Mouse (Mus musculus) splenic B cell, adult 2 months (primary cell): Measurements from ENCODE around the gene Zbtb46.
A peak's percentile ranks its signal among the peaks of the same experiment; 100 is the strongest.

Source experiments
- DNase-seq: peaks from one replicate; pipeline ENCODE4 v3.0.0-alpha.2; 2011; ENCODE audit warnings: low read depth, low spot score
- H3K27me3 ChIP-seq: 2 replicates; pipeline ENCODE4 v1.6.1; 2012; ENCODE audit warnings: mild to moderate bottlenecking, low read length, moderate library complexity, mixed read lengths; ENCODE audit not compliant: control insufficient read depth, poor library complexity, insufficient read depth, severe bottlenecking
- H3K36me3 ChIP-seq: 2 replicates; pipeline ENCODE4 v1.6.1; 2012; ENCODE audit warnings: mild to moderate bottlenecking, low read length, moderate library complexity, mixed read lengths; ENCODE audit not compliant: control insufficient read depth, poor library complexity, insufficient read depth, severe bottlenecking

The Zbtb46 gene

DNA sequence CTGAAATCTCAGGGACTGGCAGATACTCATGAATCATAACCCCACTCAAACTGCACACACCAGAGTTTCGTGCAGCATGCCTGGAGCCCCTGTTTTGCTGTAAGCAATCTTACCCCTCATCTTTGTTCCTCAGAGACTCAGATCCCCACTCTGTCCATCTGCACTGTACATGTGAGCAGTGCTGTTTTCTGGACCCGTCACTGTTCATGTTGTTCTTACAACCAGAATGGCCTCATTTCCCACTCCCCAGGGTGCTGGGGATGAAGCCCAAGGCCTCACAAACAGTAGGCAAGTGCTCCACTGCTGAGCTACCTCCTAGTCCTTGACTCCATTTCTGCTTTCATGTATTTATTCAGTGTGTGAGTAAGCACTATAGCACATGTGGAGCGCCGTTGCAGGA lies 7.0 kb downstream of the Zbtb46 start:
- Histone ChIP-seq H3K36me3 (no peaks in the 10 kb centered on the region), H3K27me3 (no peaks in the 10 kb centered on the region; the same call in 1 of the 2 replicates)
- DNase-seq = no peak

DNA sequence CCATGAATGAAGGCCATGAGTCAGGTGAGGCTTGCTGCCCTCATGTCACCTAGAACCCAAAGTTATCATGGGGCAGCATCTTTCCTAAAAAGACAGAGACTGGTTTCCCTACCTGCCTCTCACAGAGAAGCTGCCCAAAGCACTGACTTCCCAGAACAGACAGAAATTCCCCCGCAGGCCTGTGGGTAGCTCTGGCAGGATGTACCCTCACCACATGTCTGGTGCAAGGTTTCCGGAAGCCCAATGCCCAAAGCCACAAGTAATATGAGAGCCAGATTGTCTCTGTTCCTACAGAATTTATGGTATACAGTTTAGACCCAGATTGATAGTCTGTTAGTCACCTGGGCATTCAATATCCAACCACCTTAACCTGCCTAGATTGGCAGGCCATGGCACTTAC lies 16.2 kb downstream of the Zbtb46 start:
- DNase-seq = no peak

DNA sequence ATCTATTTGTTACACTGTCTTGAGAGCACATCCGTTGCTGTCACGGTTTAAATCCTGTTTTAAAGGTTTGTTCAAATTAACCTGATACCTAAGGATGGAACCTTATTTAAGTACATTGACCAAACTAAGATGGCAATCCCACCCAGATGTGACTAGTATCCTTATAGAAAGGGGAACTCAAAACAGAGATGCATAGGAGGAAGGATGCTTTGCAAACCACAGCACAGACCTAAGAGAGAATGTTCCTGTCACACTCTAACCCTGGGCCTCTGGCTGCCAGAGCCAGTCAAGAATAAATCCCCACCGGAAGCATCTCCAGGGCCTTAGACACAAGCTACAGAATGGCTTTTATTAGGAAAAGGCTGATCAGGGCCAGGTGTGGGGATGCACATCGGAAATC lies 21.1 kb downstream of the Zbtb46 start:
- Histone ChIP-seq H3K27me3 (no peaks in the 10 kb centered on the region), H3K36me3 (no peaks in the 10 kb centered on the region)
- no peak for DNase-seq

More for the DNA sequence above, 16.2 kb downstream of the Zbtb46 start:
- Histone ChIP-seq H3K27me3 (no peaks in the 10 kb centered on the region), H3K36me3 (no peaks in the 10 kb centered on the region)

DNA sequence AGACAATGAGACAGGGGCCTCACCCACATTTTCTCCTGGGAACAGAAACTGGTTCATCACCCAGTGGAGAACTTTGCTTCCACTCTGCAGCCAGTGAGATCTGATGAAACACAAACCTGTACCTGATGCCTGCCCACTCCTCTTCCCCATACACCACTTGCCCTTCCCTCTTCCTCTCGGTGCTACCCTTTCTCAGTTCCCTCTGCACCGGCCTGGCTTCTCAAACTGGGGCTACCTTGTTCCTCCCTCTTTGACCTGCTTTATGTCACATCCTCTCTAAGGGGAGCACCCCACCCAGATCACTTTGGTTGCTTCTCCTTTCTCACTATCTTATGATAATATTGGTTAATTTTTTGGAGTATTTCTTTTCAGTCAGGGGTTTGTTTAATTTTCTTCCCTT lies 23.0 kb downstream of the Zbtb46 start:
- Histone ChIP-seq H3K27me3 (no peaks in the 10 kb centered on the region), H3K36me3 (no peaks in the 10 kb centered on the region)
- peak; percentile 56 for DNase-seq

DNA sequence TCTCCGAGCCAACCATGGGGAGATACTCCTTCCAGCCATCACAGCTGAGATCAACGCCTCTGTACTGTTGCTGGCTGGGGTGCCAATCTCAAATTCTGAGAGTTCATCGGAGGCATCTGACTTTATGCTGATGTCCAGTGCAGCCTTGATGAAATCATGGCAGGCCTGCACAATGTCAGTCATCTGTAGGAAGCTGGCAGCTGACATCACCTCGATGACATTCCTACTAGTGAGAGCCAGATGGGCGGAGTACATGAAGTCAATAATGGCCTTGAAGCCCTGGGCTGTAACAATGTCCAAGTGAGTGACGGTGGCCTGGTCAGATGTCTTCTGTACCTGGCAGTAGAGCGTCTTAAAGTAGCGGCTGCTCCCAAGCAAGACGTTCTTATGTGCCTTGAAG lies 35.4 kb downstream of the Zbtb46 start:
- Histone ChIP-seq H3K27me3 (no peaks in the 10 kb centered on the region), H3K36me3 (no peaks in the 10 kb centered on the region)
- no peak for DNase-seq

DNA sequence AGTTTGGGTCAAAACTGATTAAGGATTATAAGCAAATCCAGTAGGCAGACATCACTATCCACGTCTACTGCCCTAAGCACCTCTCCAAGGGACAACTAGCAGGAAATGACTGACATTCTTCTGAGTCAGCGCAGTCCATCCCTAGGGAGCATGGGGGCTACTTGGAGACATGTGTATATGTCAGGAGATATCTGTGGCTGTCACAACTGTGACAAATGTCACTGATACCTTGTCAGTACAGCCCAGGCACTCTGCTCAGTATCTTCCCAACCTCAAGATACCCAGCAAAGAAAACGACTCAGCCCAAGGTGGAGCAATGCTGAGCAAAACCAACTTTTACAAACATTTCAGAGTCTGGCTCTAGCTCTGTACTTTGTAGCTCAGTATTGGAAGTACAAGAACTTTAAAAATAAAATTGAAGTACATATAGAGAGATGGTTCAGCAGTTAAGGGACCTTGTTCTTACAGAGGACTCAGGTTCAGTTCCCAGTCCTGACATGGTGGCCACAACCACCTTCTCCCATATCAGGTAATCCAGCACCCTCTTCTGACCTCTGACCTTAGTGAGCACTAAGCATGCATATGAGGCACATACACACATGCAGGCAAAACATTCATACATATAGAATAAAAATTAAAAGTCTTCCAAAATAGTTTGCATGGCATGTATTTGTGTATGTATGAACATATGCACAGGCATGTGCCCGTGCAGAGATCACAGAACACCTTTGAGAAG lies 38.2 kb downstream of the Zbtb46 start:
- DNase-seq = no peak
- Histone ChIP-seq H3K36me3 (no peaks in the 10 kb centered on the region), H3K27me3 (no peaks in the 10 kb centered on the region)

DNA sequence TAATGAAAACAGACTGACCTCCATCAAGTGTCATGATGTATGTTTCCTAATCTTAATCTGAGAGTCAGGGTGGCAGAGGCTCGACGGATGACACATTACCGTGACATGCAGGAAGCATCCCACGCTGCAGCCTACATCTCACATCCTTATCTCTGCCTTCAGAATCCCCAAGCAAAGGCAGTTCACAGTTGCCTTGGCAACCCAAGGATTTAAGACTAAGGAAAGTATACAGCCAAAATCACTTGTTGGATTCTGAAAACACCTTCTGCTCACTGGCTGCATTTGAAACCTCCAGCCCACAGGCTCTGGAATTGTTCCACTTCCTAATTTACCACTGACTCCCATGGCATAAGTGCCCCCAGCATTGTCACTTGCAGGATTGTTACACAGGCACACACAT lies 38.8 kb downstream of the Zbtb46 start:
- no peak for DNase-seq
- Histone ChIP-seq H3K27me3 (no peaks in the 10 kb centered on the region), H3K36me3 (no peaks in the 10 kb centered on the region)

DNA sequence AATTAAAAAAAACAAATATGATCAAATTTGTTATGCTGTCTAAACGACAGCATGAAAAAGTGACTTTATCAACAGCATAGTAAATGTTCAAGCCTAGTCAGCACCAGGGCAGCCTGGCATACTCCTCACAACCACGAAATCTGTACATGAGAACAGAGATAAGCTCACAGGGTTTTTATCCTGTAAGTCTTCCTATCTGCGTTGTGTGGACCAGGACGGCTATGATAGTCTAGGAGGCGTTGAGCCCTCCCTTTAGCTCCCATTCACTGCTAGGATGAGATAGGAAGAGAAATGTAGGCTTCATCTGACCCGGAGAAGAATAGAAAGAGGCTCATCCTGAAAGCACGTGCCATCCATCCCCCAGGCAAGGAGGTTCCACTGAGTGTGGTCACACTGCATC lies 39.9 kb downstream of the Zbtb46 start:
- no peaks in the 10 kb centered on the region for H3K27me3 ChIP-seq
- DNase-seq = no peak
- no peaks in the 10 kb centered on the region for H3K36me3 ChIP-seq

DNA sequence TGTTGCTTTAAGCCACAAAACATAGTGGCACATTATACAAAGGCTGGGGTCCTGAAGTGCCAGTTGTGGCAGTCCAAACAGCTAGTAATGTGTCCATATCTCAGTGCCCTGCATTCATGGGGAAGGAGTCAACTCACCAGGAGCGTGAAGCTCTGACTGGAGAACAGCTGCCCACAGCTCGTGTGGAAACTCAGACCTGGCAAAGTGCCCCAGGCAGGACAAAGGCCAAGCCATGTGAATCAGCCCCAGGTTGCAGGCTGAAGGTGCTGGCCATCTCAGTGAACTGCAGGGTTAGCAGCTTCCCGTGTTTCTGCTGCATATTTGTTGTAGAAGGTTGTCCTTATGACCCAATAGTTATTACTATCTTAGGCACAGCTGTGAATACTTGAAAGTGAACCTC lies 43.3 kb downstream of the Zbtb46 start:
- no peak for DNase-seq
- H3K27me3 ChIP-seq = no peaks in the 10 kb centered on the region
- H3K36me3 ChIP-seq = no peaks in the 10 kb centered on the region

DNA sequence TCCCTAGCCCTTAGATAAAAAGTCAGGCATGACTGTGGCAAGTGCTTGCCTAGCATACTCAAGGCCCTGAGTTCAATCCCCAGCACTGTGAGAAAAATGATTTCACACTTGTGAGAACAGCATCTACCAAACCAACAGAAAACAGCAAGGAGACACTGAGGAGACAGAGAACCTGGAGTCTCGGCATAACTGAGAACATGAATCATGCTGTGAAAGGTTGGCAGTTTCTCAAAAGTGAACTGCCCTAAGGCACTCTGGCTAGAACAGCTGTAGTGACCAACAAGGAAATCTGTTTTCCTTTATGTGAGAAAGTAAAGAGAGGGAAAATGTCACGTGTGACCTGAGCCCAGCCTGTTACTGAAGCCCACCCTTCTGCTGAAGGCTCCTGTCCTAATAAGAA lies 46.1 kb downstream of the Zbtb46 start:
- Histone ChIP-seq H3K36me3 (no peaks in the 10 kb centered on the region), H3K27me3 (no peaks in the 10 kb centered on the region)
- DNase-seq = no peak

DNA sequence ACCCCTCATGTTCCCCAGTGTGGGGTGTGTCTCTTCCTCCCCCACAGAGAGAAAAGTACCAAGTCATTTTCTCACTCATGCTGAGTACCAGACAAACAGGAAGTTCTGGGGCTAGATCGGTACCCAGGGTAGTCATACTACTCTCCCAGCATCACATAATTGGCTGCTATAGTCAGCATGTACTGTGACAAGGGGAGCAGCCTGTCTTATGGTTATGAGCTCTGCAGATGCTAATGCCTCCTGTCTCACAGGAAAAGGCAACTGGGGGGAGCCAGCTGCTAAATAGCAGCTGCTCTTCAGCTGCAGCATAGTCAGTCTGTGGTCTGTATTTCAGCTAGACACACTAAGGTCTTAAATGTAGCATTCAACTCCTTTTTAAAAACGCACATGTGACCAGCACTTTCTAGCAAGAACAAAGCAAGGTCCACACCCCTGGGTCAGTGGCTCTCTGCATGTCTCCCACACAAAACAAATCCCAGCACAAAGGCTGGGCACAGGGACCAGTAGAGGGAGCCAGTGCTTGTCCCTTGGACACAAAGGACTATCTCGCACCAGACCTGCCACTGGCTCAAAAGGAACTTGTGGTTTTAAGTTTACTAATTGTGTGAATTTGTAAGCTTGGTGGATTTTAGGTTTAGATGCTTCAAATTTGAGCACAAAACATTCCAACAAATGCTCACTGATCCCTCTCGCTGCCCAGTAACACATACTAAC lies 48.3 kb downstream of the Zbtb46 start:
- Histone ChIP-seq H3K36me3 (no peaks in the 10 kb centered on the region), H3K27me3 (no peaks in the 10 kb centered on the region)
- DNase-seq = peak; percentile 81

DNA sequence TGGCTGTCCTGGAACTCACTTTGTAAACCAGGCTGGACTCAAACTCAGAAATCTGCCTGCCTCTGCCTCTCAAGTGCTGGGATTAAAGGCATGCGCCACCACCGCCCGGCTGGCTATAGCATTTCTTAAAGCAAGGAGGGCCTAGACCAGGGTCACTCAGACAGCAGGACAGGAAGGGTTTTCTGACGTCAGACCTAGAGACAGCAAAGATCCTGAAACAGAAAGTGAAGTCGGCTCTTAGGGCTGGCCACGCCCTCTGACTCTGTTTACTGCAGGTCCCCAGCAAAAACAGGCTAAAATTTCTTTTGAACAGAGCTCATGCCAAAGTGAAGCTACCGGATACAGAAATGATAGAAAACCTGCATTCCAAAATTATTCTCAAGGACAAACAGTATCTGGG lies 49.6 kb downstream of the Zbtb46 start:
- Histone ChIP-seq H3K27me3 (no peaks in the 10 kb centered on the region), H3K36me3 (no peaks in the 10 kb centered on the region)
- no peak for DNase-seq

DNA sequence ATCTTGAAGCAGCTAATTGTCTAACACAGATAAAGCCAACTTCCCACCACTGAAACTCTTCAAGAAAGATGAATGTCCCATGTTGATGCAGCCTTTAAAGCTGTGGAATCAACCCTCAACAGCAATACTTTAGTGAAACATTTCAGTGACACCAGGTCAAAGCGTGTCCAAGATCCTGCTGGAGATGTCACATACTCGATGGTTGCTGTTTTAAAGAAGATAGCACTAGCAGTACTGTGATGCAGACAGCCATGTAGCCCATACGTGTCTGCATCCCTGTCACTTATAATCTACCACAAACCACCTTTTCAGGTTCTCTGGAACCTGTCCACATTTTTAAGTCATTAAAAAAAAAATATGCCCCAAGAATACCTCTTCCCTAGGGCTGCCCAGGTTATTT lies 55.5 kb downstream of the Zbtb46 start:
- DNase-seq = no peak
- Histone ChIP-seq H3K36me3 (no peaks in the 10 kb centered on the region), H3K27me3 (no peaks in the 10 kb centered on the region)

DNA sequence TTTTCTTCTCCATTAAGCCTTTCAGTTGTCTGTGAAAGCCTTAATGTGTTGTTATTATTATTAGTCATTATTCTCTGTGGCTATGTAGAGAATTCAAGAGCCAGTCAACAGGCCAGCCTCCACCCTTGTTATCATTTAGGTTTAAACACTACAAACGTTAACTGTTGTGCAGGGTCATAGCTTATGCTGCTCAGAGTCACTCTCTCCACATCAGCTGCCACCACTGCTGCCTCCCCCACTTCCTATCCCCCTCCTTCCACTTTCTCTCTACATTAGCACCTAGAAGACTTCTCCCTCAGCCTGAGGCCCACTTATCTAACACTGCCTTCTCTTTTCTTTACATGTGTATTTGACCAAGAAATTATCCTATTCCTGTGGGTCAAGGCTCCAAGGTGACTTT lies 57.7 kb downstream of the Zbtb46 start:
- Histone ChIP-seq H3K27me3 (no peaks in the 10 kb centered on the region), H3K36me3 (no peaks in the 10 kb centered on the region)
- DNase-seq = no peak

DNA sequence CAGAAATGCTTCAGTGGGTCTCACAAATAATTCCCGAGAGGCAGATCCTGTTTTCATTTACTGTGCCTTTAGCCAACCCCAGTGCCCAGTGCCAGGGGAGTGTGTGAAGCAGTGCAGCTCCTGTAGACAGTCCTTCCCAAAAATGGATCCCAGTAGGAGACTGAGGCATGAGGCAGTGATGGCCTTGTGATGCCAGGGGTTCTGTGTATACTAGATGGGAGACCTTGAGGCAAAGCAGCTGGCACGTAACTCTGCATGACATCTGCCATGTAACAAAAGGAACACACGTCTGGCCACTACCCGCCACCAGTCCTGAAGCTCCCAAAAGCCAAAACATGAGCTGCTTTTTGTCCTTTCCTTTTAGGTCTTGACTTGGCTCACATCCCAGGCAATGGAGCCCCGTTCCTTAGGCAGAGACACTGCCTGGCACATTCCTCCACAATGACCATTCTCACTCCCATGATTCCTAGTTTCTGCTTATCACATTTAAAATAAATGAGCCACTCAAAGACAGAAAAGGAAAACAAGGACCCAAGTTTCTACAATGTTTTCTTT lies 61.9 kb downstream of the Zbtb46 start:
- DNase-seq = no peak
- Histone ChIP-seq H3K27me3 (no peaks in the 10 kb centered on the region), H3K36me3 (no peaks in the 10 kb centered on the region)
